17 mouse cellular contexts compared by ENCODE assay signal in the genomic region with DNA sequence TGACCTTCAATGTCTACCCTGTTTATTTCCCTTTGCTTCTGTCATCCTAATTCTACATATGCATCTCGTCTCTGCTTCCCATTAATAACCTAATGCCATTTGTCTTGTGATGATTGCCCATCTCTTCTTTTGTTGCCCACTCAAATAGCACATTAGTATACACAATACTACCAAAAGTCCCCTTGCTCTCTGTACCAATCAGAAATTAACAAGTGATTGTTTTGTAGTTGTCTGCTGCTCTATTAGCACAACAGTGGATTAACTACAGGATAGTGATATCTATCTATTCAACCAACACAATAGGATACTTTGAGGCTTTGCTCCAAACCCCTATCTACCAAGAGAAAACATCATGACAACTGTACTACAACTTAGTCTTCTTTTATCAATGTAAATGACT.
"Had no signal": no experiment of that assay in that cellular context is flagged by ENCODE, and none has a peak within 500 bp of the region (broad histone marks: within the 10 kb centered on the region; RNA-seq: fewer than 3 reads in every experiment).

No protein-coding gene starts in this region.

- H3K27me3 ChIP-seq: lung, embryonic 15.5 days; megakaryocyte, embryonic 14.5 days; midbrain, embryonic 13.5 days; midbrain, embryonic 15.5 days; neural tube, embryonic 12.5 days; stomach, embryonic 15.5 days had no signal

- H3K9ac ChIP-seq: lung, embryonic 15.5 days; midbrain, embryonic 13.5 days; midbrain, embryonic 15.5 days; neural tube, embryonic 12.5 days; stomach, embryonic 15.5 days had no signal

- H3K36me3 ChIP-seq: lung, embryonic 15.5 days; midbrain, embryonic 13.5 days; midbrain, embryonic 15.5 days; neural tube, embryonic 12.5 days; stomach, embryonic 15.5 days had no signal

- H3K4me1 ChIP-seq: lung, embryonic 15.5 days; megakaryocyte, embryonic 14.5 days; midbrain, embryonic 13.5 days; midbrain, embryonic 15.5 days; neural tube, embryonic 12.5 days; stomach, embryonic 15.5 days had no signal

- H3K9me3 ChIP-seq: lung, embryonic 15.5 days; megakaryocyte, embryonic 14.5 days; midbrain, embryonic 13.5 days; midbrain, embryonic 15.5 days; neural tube, embryonic 12.5 days; stomach, embryonic 15.5 days had no signal

- H3K4me3 ChIP-seq: lung, embryonic 15.5 days; megakaryocyte, embryonic 14.5 days; midbrain, embryonic 13.5 days; midbrain, embryonic 15.5 days; neural tube, embryonic 12.5 days; stomach, embryonic 15.5 days had no signal

- H3K4me2 ChIP-seq: lung, embryonic 15.5 days; midbrain, embryonic 11.5 days; midbrain, embryonic 13.5 days; midbrain, embryonic 15.5 days; neural tube, embryonic 12.5 days; stomach, embryonic 15.5 days had no signal

- ATAC-seq: lung, postnatal 0 days; midbrain, embryonic 13.5 days; midbrain, embryonic 15.5 days had no signal

- H3K27ac ChIP-seq: lung, embryonic 15.5 days; macrophage; midbrain, embryonic 13.5 days; midbrain, embryonic 15.5 days; neural tube, embryonic 12.5 days; stomach, embryonic 15.5 days; stomach, postnatal 0 days had no signal

- DNase-seq: lung, adult 2 months; lung, postnatal 14 days; lung, postnatal 36 days; right cerebral cortex, postnatal 14 days; thymus, adult 2 months; thymus, postnatal 25 days; thymus, postnatal 4 days had no signal
